Mouse (Mus musculus): ENCODE data around the gene Akap6. TPM values are rescaled to one million over a fixed set of nuclear protein-coding genes. Genes with fewer than 3 reads are reported as not detected.

The Akap6 gene
- polyA plus RNA-seq, 1 experiment from 2014 or later: 29.1 TPM

DNA sequence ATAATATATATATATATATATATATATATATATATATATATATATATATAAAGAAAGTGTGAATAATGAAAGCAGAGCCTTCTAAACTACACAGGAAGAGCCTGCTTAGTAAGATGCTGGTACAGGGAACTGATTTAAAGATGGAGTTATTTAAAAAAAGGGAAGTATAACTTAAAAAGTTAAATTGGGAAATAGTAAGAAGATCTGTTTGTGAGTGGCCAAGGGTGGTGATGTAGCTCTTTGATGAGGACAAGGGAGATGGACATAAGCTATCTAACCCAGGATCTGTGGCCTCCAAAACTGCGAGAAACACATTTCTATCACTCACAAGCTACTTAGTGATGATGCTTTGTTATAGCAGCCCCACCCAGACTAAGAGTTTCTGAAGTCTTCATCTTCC, 146.8 kb downstream of the Akap6 start:
- Histone ChIP-seq H3K27ac (no peak overlapping the region), H3K9ac (no peak overlapping the region), H3K4me2 (no peak overlapping the region), H3K36me3 (replicated peaks) (no peaks in the 10 kb centered on the region), H3K9me3 (no peaks in the 10 kb centered on the region), H3K27me3 (replicated peaks) (no peaks in the 10 kb centered on the region), H3K4me1 (peaks cover 13% of the 10 kb centered on the region), H3K4me3 (no peak overlapping the region)
- ATAC-seq (replicated peaks): no peak
- 88% methylated on average over 1 of the region's 1 CpGs for WGBS

DNA sequence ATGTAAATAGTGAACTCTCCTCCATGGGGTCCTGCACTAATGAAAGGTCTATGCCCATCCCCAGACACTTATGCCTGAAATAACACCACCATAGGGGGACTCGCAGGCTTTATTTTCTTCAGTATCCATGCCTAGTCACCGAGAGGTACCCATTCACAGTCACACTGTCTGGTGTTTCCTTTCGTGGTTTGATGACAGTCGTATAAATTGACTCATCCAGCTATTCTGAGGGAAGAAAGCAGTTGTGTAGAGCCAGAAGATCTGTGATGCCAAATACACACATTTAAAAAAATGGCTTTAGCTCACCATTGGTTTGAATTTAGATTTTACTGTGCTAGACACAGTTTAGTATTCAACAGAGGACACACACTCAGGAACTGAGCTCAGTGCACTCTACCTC, 147.8 kb downstream of the Akap6 start:
- no peak overlapping the region for H3K9ac ChIP-seq
- H3K4me3 ChIP-seq: no peak overlapping the region
- no peak for ATAC-seq (replicated peaks)
- peaks cover 16% of the 10 kb centered on the region for H3K4me1 ChIP-seq
- H3K27ac ChIP-seq: no peak overlapping the region
- no peak overlapping the region for H3K4me2 ChIP-seq
- no peaks in the 10 kb centered on the region for H3K36me3 ChIP-seq (replicated peaks)
- H3K27me3 ChIP-seq (replicated peaks): no peaks in the 10 kb centered on the region
- no peaks in the 10 kb centered on the region for H3K9me3 ChIP-seq
- 84% methylated on average over 4 of the region's 4 CpGs for WGBS

DNA sequence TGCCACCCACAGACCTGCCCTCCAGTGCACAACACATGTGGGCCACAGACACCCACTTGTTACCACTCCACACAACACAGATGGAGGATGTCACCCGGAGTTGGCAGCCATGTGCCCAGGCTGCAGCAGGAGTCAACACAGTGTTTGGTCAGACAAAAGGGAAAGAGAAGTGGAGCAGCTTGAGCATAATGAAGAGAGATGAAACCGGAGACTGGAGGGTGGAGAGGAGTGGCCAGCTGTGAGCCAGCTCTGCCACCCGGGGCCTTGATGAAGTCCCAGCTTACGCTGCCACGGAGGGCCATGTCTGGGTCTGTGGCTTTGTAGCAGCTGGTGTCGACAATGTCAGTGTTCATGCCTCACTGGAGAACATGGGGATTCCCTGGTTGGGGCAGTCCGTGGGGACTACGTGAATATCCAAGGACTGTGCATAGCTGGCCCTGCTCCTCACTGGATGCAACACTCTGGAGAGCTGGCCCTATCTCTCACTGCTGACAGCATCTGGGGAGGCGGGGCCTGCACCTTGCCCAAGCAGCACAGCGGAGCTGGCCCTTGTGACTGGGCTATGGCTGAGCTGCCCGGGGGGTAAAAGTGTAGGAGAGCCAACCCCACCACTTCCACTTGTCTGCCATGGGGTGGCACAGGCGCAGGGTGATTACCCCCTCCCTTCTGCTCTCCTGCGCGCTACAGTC, 148.8 kb downstream of the Akap6 start:
- ATAC-seq (replicated peaks): peak; percentile 73
- Histone ChIP-seq H3K4me3 (no peak overlapping the region), H3K36me3 (replicated peaks) (no peaks in the 10 kb centered on the region), H3K27me3 (replicated peaks) (no peaks in the 10 kb centered on the region), H3K9ac (no peak overlapping the region), H3K4me1 (peaks cover 16% of the 10 kb centered on the region), H3K27ac (peak overlapping the region; percentile 2; the same call in 1 of the 2 replicates), H3K9me3 (no peaks in the 10 kb centered on the region), H3K4me2 (no peak overlapping the region)
- 48% methylated on average over 14 of the region's 14 CpGs for WGBS

- Histone ChIP-seq H3K36me3 (replicated peaks) (no peaks in the 10 kb centered on the region), H3K9me3 (no peaks in the 10 kb centered on the region), H3K4me1 (peaks cover 16% of the 10 kb centered on the region), H3K9ac (no peak overlapping the region), H3K27me3 (replicated peaks) (no peaks in the 10 kb centered on the region), H3K4me3 (no peak overlapping the region), H3K27ac (no peak overlapping the region), H3K4me2 (no peak overlapping the region)
- ATAC-seq (replicated peaks): peak; percentile 63
- WGBS: 72% methylated on average over 7 of the region's 7 CpGs
Observed at GRCm38 (mm10) chr12:52848519-52848855, 149.3 kb downstream of the Akap6 start.

DNA sequence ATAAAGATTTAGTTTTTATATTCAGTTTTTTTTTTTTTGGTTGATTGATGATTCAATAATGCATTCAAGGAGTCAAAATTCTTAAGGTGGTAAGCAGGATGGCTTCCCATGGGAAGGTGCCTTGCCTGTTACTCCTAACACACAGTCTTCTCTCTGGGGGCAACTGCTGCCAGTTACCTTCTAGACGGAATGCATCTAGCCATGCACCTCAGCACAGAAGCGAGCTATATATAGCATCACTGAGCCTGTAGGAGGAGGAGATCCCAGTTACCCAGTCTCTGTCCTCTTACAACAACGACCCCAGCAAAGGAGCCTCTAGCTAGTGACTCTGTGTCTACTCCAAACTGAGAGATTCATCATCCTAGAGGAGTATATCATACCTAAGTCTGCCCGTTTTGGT, 150.1 kb downstream of the Akap6 start:
- Histone ChIP-seq H3K4me3 (no peak overlapping the region), H3K9me3 (no peaks in the 10 kb centered on the region), H3K27ac (no peak overlapping the region), H3K4me1 (peaks cover 16% of the 10 kb centered on the region), H3K36me3 (replicated peaks) (no peaks in the 10 kb centered on the region), H3K9ac (no peak overlapping the region), H3K27me3 (replicated peaks) (no peaks in the 10 kb centered on the region), H3K4me2 (no peak overlapping the region)
- 82% methylated on average over 4 of the region's 4 CpGs for WGBS
- no peak for ATAC-seq (replicated peaks)

DNA sequence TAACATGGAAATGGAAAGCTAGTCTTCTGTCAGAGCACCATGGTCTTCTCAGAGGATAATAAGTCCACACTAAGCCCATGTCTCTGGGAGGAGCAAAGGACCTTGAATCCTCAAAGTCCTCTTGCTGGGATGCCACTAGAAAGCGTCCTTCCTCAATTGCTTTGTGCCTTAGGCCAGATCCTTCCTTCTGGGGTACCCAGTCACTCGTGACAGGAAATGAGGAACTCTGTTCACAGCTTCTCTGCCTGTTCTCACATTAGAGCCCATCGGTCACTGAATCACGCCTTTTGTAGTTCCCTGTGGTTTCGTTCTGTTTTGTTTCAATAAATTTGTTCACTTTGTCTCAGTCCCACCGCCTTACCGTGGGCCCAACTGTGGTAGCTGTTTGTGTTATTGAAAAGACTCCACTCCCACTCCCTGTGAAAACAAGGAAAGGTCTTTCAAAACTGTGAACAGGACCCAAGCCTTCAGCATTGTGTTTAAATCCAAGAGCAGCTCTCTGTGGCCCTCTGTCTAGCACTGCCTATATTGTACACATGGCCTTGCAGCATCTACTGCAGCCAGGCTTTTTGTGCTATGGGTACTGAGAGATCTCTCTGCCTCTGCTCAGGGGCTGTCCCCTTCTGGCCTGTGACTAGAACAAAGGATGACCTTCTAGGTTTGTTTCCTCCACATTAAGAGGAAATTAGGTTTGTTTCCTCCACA, 151.3 kb downstream of the Akap6 start:
- WGBS: 57% methylated on average over 7 of the region's 7 CpGs
- H3K9me3 ChIP-seq: no peaks in the 10 kb centered on the region
- H3K9ac ChIP-seq: no peak overlapping the region
- H3K27ac ChIP-seq: no peak overlapping the region
- ATAC-seq (replicated peaks): no peak
- no peak overlapping the region for H3K4me2 ChIP-seq
- H3K36me3 ChIP-seq (replicated peaks): no peaks in the 10 kb centered on the region
- H3K4me1 ChIP-seq: peaks cover 16% of the 10 kb centered on the region
- H3K4me3 ChIP-seq: no peak overlapping the region
- H3K27me3 ChIP-seq (replicated peaks): no peaks in the 10 kb centered on the region

DNA sequence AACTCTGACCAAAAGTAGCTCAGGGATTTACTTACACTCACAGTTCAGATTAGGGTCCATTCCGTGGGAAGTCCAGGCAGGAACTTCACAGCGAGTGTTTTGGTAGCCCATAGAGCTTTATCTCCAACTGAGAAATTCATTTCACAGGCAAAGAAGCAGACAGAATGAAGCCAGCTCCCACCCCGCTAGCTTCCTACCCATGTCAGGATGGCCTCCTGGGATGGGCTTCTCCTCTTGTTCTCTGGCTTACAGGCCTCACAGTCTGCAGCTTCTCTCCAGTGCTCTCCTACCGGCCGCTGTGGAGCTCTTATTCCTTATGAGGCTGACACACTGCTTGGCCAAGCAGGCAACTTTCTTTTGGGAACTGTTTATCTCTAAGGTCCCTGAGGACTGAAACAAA, 152.0 kb downstream of the Akap6 start:
- no peak overlapping the region for H3K4me3 ChIP-seq

GRCm38 (mm10) chr12:52854236-52854679, 155.1 kb downstream of the Akap6 start:
- no peak for ATAC-seq (replicated peaks)

More for the DNA sequence above, 152.0 kb downstream of the Akap6 start:
- 63% methylated on average over 5 of the region's 5 CpGs for WGBS
- Histone ChIP-seq H3K4me1 (peaks cover 16% of the 10 kb centered on the region), H3K27ac (no peak overlapping the region), H3K9me3 (no peaks in the 10 kb centered on the region), H3K36me3 (replicated peaks) (no peaks in the 10 kb centered on the region), H3K27me3 (replicated peaks) (no peaks in the 10 kb centered on the region), H3K9ac (no peak overlapping the region), H3K4me2 (no peak overlapping the region)
- no peak for ATAC-seq (replicated peaks)

DNA sequence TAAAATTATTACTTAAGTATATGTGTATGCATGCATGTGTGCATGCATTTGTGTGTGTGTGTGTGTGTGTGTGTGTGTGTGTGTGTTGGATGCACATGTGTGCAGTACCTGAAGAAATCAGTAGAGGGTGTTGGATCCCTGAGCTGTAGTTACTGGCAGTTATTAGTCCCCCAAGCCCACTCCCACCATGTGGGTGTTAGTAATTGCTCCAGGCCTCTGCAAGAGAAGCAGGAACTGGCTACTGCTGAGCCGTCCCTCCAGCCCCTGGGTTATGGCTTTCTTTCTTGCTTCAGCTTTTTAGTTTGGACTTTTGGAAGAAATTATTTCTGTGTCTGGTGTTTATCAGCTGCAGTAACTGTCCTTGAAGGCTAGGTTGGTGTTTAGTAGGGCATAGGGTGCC, 156.9 kb downstream of the Akap6 start:
- Histone ChIP-seq H3K9me3 (no peaks in the 10 kb centered on the region), H3K4me2 (no peak overlapping the region), H3K9ac (no peak overlapping the region), H3K4me3 (no peak overlapping the region), H3K4me1 (peaks cover 2% of the 10 kb centered on the region; the same call in 1 of the 2 replicates), H3K27ac (no peak overlapping the region), H3K36me3 (replicated peaks) (no peaks in the 10 kb centered on the region), H3K27me3 (replicated peaks) (no peaks in the 10 kb centered on the region)
- 82% methylated on average over 1 of the region's 1 CpGs for WGBS
- no peak for ATAC-seq (replicated peaks)

More at GRCm38 (mm10) chr12:52854236-52854679, 155.1 kb downstream of the Akap6 start:
- no peak overlapping the region for H3K27ac ChIP-seq
- H3K9me3 ChIP-seq: no peaks in the 10 kb centered on the region
- 77% methylated on average over 7 of the region's 7 CpGs for WGBS
- no peaks in the 10 kb centered on the region for H3K36me3 ChIP-seq (replicated peaks)
- no peaks in the 10 kb centered on the region for H3K27me3 ChIP-seq (replicated peaks)
- peaks cover 8% of the 10 kb centered on the region for H3K4me1 ChIP-seq
- H3K4me3 ChIP-seq: no peak overlapping the region
- H3K4me2 ChIP-seq: no peak overlapping the region
- H3K9ac ChIP-seq: no peak overlapping the region

DNA sequence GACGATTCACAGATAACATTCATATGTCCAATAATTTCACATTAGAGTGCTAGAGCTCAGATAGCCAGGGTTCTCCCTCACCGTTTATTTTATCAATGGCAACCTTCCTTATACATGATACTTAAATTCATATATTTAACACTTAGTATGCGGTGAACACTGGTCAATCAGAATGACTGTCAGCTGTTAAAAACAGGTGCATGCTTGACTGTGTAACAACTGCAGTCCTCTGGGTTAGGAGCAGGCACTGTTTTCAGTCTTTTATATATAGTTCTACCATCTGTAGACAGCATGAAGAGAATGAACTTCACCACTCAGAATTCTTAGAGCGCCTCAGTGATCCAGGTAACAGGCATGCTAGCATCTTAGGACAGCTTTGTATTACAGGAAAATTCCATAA, 158.1 kb downstream of the Akap6 start:
- no peak overlapping the region for H3K4me3 ChIP-seq

DNA sequence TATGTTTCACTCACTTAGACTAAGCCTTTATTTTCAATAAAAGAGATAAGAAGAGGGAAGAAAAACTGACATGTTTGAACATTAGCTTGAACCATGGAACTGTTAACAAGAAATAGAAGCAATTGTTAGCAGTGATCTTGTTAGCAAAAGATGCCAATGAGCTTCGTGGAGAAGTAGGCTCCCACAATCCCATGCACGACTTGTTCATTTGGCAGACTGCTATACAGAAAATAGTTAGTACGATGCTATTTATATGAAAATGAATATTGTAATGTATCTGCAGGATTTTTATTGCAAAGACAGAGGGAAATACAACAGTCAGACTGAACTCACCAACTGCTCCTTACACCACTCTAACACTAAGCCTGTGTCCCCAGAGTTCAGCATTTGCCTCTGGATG, 162.7 kb downstream of the Akap6 start:
- no peak overlapping the region for H3K9ac ChIP-seq
- no peaks in the 10 kb centered on the region for H3K27me3 ChIP-seq (replicated peaks)
- WGBS: 74% methylated on average over 3 of the region's 3 CpGs
- no peak overlapping the region for H3K4me2 ChIP-seq
- no peak for ATAC-seq (replicated peaks)
- no peak overlapping the region for H3K4me3 ChIP-seq
- H3K9me3 ChIP-seq: no peaks in the 10 kb centered on the region
- no peak overlapping the region for H3K27ac ChIP-seq
- H3K36me3 ChIP-seq (replicated peaks): no peaks in the 10 kb centered on the region
- H3K4me1 ChIP-seq: no peaks in the 10 kb centered on the region

More for the DNA sequence above, 158.1 kb downstream of the Akap6 start:
- Histone ChIP-seq H3K9ac (no peak overlapping the region), H3K4me1 (no peaks in the 10 kb centered on the region), H3K9me3 (no peaks in the 10 kb centered on the region), H3K27ac (no peak overlapping the region), H3K36me3 (replicated peaks) (no peaks in the 10 kb centered on the region), H3K27me3 (replicated peaks) (no peaks in the 10 kb centered on the region), H3K4me2 (no peak overlapping the region)
- WGBS: 94% methylated on average over 4 of the region's 4 CpGs
- no peak for ATAC-seq (replicated peaks)

DNA sequence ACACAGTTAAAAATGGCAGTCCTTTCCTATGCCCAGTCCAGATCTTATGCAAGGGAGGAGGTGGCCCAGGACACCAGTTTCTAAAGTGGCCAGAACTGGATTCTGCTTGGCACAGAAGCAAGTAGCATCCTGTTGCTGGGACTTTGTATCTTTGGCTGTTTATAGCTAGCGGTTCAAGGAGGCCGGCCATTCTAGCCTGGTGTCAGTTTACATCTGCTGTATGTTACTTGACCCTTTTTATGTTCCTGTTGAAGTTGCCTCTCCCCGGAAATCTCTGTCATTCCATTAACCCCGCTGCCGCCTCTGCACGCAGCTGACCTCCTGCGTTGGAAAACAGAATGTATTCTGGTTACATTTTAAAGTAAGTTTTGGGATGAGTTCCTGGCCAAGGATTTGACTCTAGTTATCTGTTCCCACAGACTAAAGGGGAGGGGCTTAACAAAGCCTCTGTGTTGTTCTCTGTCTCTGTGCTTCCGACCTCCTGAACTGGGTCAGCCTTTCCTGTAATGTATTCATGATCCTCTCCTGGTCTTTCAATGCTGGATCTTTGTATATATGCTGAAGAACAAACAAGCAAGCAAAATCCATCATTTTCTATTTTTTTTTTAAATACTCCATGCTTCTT, 168.9 kb downstream of the Akap6 start:
- ATAC-seq (replicated peaks): no peak
- no peaks in the 10 kb centered on the region for H3K9me3 ChIP-seq
- WGBS: 53% methylated on average over 8 of the region's 8 CpGs
- H3K4me1 ChIP-seq: peaks cover 5% of the 10 kb centered on the region; the same call in 1 of the 2 replicates
- H3K9ac ChIP-seq: no peak overlapping the region
- no peak overlapping the region for H3K4me2 ChIP-seq
- H3K36me3 ChIP-seq (replicated peaks): no peaks in the 10 kb centered on the region
- no peak overlapping the region for H3K27ac ChIP-seq
- H3K4me3 ChIP-seq: no peak overlapping the region
- no peaks in the 10 kb centered on the region for H3K27me3 ChIP-seq (replicated peaks)

Measured in midbrain, embryonic 15.5 days (tissue).